Mouse (Mus musculus): Measurements from ENCODE around the gene As3mt. TPM values are rescaled to one million over a fixed set of nuclear protein-coding genes. Genes with fewer than 3 reads are reported as not detected.
"Not testable (repeated sequence)": the region's sequence is repeated elsewhere in the genome, so short reads cannot be mapped to it uniquely, and the experiment has no call there.

The As3mt gene
- polyA plus RNA-seq, 1 experiment from 2014 or later: 19.4 TPM

- no peak for ATAC-seq (ENCODE audit: low read depth)
- Histone ChIP-seq H3K27ac (replicated peaks; ENCODE audit: low read depth, low read length) (no peak overlapping the region), H3K4me3 (ENCODE audit: low read depth, low read length) (no peak overlapping the region), H3K4me2 (ENCODE audit: low read depth, low read length) (no peak overlapping the region), H3K27me3 (replicated peaks; ENCODE audit: control insufficient read depth, insufficient read depth, low read length) (no peaks in the 10 kb centered on the region), H3K9ac (ENCODE audit: low read depth, low read length) (no peak overlapping the region), H3K9me3 (ENCODE audit: control insufficient read depth, low read length) (no peaks in the 10 kb centered on the region), H3K36me3 (ENCODE audit: control insufficient read depth, insufficient read depth, low read length) (no peaks in the 10 kb centered on the region), H3K4me1 (ENCODE audit: control insufficient read depth, insufficient read depth, low read length) (no peaks in the 10 kb centered on the region; the same call in 1 of the 2 replicates)
- 65% methylated on average over 6 of the region's 6 CpGs for WGBS
- DNase-seq (ENCODE audit: low spot score): no peak
These were observed 64.5 kb downstream of the As3mt start for GRCm38 (mm10) chr19:46771801-46772200.

GRCm38 (mm10) chr19:46776391-46776790 is 69.1 kb downstream of the As3mt start:
- 51% methylated on average over 5 of the region's 5 CpGs for WGBS
- Histone ChIP-seq H3K27me3 (replicated peaks; ENCODE audit: control insufficient read depth, insufficient read depth, low read length) (no peaks in the 10 kb centered on the region), H3K4me2 (ENCODE audit: low read depth, low read length) (no peak overlapping the region), H3K9me3 (ENCODE audit: control insufficient read depth, low read length) (no peaks in the 10 kb centered on the region), H3K4me1 (ENCODE audit: control insufficient read depth, insufficient read depth, low read length) (no peaks in the 10 kb centered on the region), H3K4me3 (ENCODE audit: low read depth, low read length) (no peak overlapping the region), H3K27ac (replicated peaks; ENCODE audit: low read depth, low read length) (no peak overlapping the region), H3K36me3 (ENCODE audit: control insufficient read depth, insufficient read depth, low read length) (no peaks in the 10 kb centered on the region), H3K9ac (ENCODE audit: low read depth, low read length) (no peak overlapping the region)
- no peak for DNase-seq (ENCODE audit: low spot score)
- ATAC-seq (ENCODE audit: low read depth): no peak

GRCm38 (mm10) chr19:46776850-46777249 is 69.6 kb downstream of the As3mt start:
- Histone ChIP-seq H3K4me2 (ENCODE audit: low read depth, low read length) (no peak overlapping the region), H3K36me3 (ENCODE audit: control insufficient read depth, insufficient read depth, low read length) (no peaks in the 10 kb centered on the region), H3K27me3 (replicated peaks; ENCODE audit: control insufficient read depth, insufficient read depth, low read length) (no peaks in the 10 kb centered on the region), H3K27ac (replicated peaks; ENCODE audit: low read depth, low read length) (no peak overlapping the region), H3K9ac (ENCODE audit: low read depth, low read length) (no peak overlapping the region), H3K4me1 (ENCODE audit: control insufficient read depth, insufficient read depth, low read length) (no peaks in the 10 kb centered on the region), H3K4me3 (ENCODE audit: low read depth, low read length) (no peak overlapping the region), H3K9me3 (ENCODE audit: control insufficient read depth, low read length) (no peaks in the 10 kb centered on the region)
- ATAC-seq (ENCODE audit: low read depth) (no peak), DNase-seq (ENCODE audit: low spot score) (no peak)
- 75% methylated on average over 3 of the region's 3 CpGs for WGBS

- ATAC-seq (ENCODE audit: low read depth) (no peak), DNase-seq (ENCODE audit: low spot score) (no peak)
- H3K4me1 ChIP-seq (ENCODE audit: control insufficient read depth, insufficient read depth, low read length): no peaks in the 10 kb centered on the region
- H3K27me3 ChIP-seq (replicated peaks; ENCODE audit: control insufficient read depth, insufficient read depth, low read length): no peaks in the 10 kb centered on the region
- WGBS: 66% methylated on average over 12 of the region's 12 CpGs
- H3K9ac ChIP-seq (ENCODE audit: low read depth, low read length): no peak overlapping the region
- no peak overlapping the region for H3K4me2 ChIP-seq (ENCODE audit: low read depth, low read length)
- H3K27ac ChIP-seq (replicated peaks; ENCODE audit: low read depth, low read length): no peak overlapping the region
- H3K9me3 ChIP-seq (ENCODE audit: control insufficient read depth, low read length): no peaks in the 10 kb centered on the region
- H3K4me3 ChIP-seq (ENCODE audit: low read depth, low read length): no peak overlapping the region
- no peaks in the 10 kb centered on the region for H3K36me3 ChIP-seq (ENCODE audit: control insufficient read depth, insufficient read depth, low read length)
These were observed 70.8 kb downstream of the As3mt start for GRCm38 (mm10) chr19:46777928-46778680.

- not testable (repeated sequence) for H3K9me3 ChIP-seq (ENCODE audit: control insufficient read depth, low read length); H3K27me3 ChIP-seq (replicated peaks; ENCODE audit: control insufficient read depth, insufficient read depth, low read length); H3K36me3 ChIP-seq (ENCODE audit: control insufficient read depth, insufficient read depth, low read length); H3K27ac ChIP-seq (replicated peaks; ENCODE audit: low read depth, low read length); H3K4me1 ChIP-seq (ENCODE audit: control insufficient read depth, insufficient read depth, low read length); DNase-seq (ENCODE audit: low spot score); H3K9ac ChIP-seq (ENCODE audit: low read depth, low read length); ATAC-seq (ENCODE audit: low read depth); H3K4me3 ChIP-seq (ENCODE audit: low read depth, low read length); H3K4me2 ChIP-seq (ENCODE audit: low read depth, low read length)
- 100% methylated on average over 1 of the region's 1 CpGs for WGBS
These were observed 71.9 kb downstream of the As3mt start for GRCm38 (mm10) chr19:46779130-46779529.

GRCm38 (mm10) chr19:46784038-46784437 is 76.8 kb downstream of the As3mt start:
- 81% methylated on average over 5 of the region's 5 CpGs for WGBS
- no peak for ATAC-seq (ENCODE audit: low read depth)
- no peaks in the 10 kb centered on the region for H3K36me3 ChIP-seq (ENCODE audit: control insufficient read depth, insufficient read depth, low read length)
- H3K4me1 ChIP-seq (ENCODE audit: control insufficient read depth, insufficient read depth, low read length): no peaks in the 10 kb centered on the region
- no peak overlapping the region for H3K9ac ChIP-seq (ENCODE audit: low read depth, low read length)
- H3K27me3 ChIP-seq (replicated peaks; ENCODE audit: control insufficient read depth, insufficient read depth, low read length): no peaks in the 10 kb centered on the region
- no peak overlapping the region for H3K4me3 ChIP-seq (ENCODE audit: low read depth, low read length)
- H3K4me2 ChIP-seq (ENCODE audit: low read depth, low read length): no peak overlapping the region
- no peak for DNase-seq (ENCODE audit: low spot score)
- no peaks in the 10 kb centered on the region for H3K9me3 ChIP-seq (ENCODE audit: control insufficient read depth, low read length)
- no peak overlapping the region for H3K27ac ChIP-seq (replicated peaks; ENCODE audit: low read depth, low read length)

GRCm38 (mm10) chr19:46784502-46784901 is 77.2 kb downstream of the As3mt start:
- DNase-seq (ENCODE audit: low spot score): no peak
- H3K36me3 ChIP-seq (ENCODE audit: control insufficient read depth, insufficient read depth, low read length): no peaks in the 10 kb centered on the region
- WGBS: 83% methylated on average over 6 of the region's 6 CpGs
- H3K9ac ChIP-seq (ENCODE audit: low read depth, low read length): no peak overlapping the region
- H3K4me2 ChIP-seq (ENCODE audit: low read depth, low read length): no peak overlapping the region
- no peak overlapping the region for H3K27ac ChIP-seq (replicated peaks; ENCODE audit: low read depth, low read length)
- no peaks in the 10 kb centered on the region for H3K9me3 ChIP-seq (ENCODE audit: control insufficient read depth, low read length)
- no peak overlapping the region for H3K4me3 ChIP-seq (ENCODE audit: low read depth, low read length)
- ATAC-seq (ENCODE audit: low read depth): no peak
- H3K27me3 ChIP-seq (replicated peaks; ENCODE audit: control insufficient read depth, insufficient read depth, low read length): no peaks in the 10 kb centered on the region
- H3K4me1 ChIP-seq (ENCODE audit: control insufficient read depth, insufficient read depth, low read length): no peaks in the 10 kb centered on the region

- Histone ChIP-seq H3K9me3 (ENCODE audit: control insufficient read depth, low read length) (no peaks in the 10 kb centered on the region), H3K27ac (replicated peaks; ENCODE audit: low read depth, low read length) (no peak overlapping the region), H3K9ac (ENCODE audit: low read depth, low read length) (no peak overlapping the region), H3K4me1 (ENCODE audit: control insufficient read depth, insufficient read depth, low read length) (no peaks in the 10 kb centered on the region), H3K4me2 (ENCODE audit: low read depth, low read length) (no peak overlapping the region), H3K36me3 (ENCODE audit: control insufficient read depth, insufficient read depth, low read length) (no peaks in the 10 kb centered on the region), H3K4me3 (ENCODE audit: low read depth, low read length) (no peak overlapping the region), H3K27me3 (replicated peaks; ENCODE audit: control insufficient read depth, insufficient read depth, low read length) (no peaks in the 10 kb centered on the region)
- WGBS: 78% methylated on average over 4 of the region's 4 CpGs
- DNase-seq (ENCODE audit: low spot score): no peak
- ATAC-seq (ENCODE audit: low read depth): no peak
These were observed 78.4 kb downstream of the As3mt start for GRCm38 (mm10) chr19:46785633-46786032.

GRCm38 (mm10) chr19:46789782-46790181 is 82.5 kb downstream of the As3mt start:
- Histone ChIP-seq H3K9ac (ENCODE audit: low read depth, low read length) (no peak overlapping the region), H3K27me3 (replicated peaks; ENCODE audit: control insufficient read depth, insufficient read depth, low read length) (no peaks in the 10 kb centered on the region), H3K9me3 (ENCODE audit: control insufficient read depth, low read length) (no peaks in the 10 kb centered on the region), H3K4me1 (ENCODE audit: control insufficient read depth, insufficient read depth, low read length) (peaks cover 10% of the 10 kb centered on the region), H3K36me3 (ENCODE audit: control insufficient read depth, insufficient read depth, low read length) (no peaks in the 10 kb centered on the region), H3K4me2 (ENCODE audit: low read depth, low read length) (no peak overlapping the region), H3K4me3 (ENCODE audit: low read depth, low read length) (no peak overlapping the region), H3K27ac (replicated peaks; ENCODE audit: low read depth, low read length) (no peak overlapping the region)
- DNase-seq (ENCODE audit: low spot score) (no peak), ATAC-seq (ENCODE audit: low read depth) (no peak)
- WGBS: 86% methylated on average over 1 of the region's 1 CpGs
